Mouse (Mus musculus): ENCODE measurements at regions not wholly inside any gene's neighbourhood (a gene's known extent, or its start where the extent isn't known, plus 50 kb on each side); places are given as distances from the start of the nearest gene placed in this dataset.

- TF ChIP-seq USF1 (IDR thresholded peaks at IDR 0.05; ENCODE audit: low read depth) (no peak), POLR2A (IDR thresholded peaks at IDR 0.05; ENCODE audit: insufficient read length, low read depth) (no peak), POLR2AphosphoS2 (IDR thresholded peaks at IDR 0.05; ENCODE audit: insufficient read length, low read depth) (no peak), MAX (IDR thresholded peaks at IDR 0.05; ENCODE audit: low read depth) (no peak), E2F4 (IDR thresholded peaks at IDR 0.05; ENCODE audit: insufficient read depth) (no peak), MYOG (IDR thresholded peaks at IDR 0.05; ENCODE audit: control insufficient read depth in 1 of 3, insufficient read depth in 1 of 3, insufficient read length in 2 of 3, low read depth in 2 of 3) (no peak), TCF12 (IDR thresholded peaks at IDR 0.05; ENCODE audit: insufficient read depth, poor library complexity, severe bottlenecking) (no peak), SRF (IDR thresholded peaks at IDR 0.05; ENCODE audit: control insufficient read depth, insufficient read length, low read depth) (no peak), MYOD1 (IDR thresholded peaks at IDR 0.05; ENCODE audit: control insufficient read depth in 1 of 3, insufficient read length in 2 of 3, low read depth in 2 of 3) (no peak), REST (IDR thresholded peaks at IDR 0.05; ENCODE audit: insufficient read depth, insufficient read length) (no peak), TCF3 (IDR thresholded peaks at IDR 0.05; ENCODE audit: insufficient read length, low read depth) (no peak), CEBPB (IDR thresholded peaks at IDR 0.05; ENCODE audit: insufficient read depth, poor library complexity, severe bottlenecking) (no peak)
Measured at GRCm38 (mm10) chr14:102619056-102619455, 363.4 kb downstream of the Kctd12 start.

Data from myocyte (in vitro differentiated cells).